Mouse (Mus musculus): ENCODE results near the gene Miga1. TPM values are rescaled to one million over a fixed set of nuclear protein-coding genes. Genes with fewer than 3 reads are reported as not detected.
A peak's percentile ranks its signal among the peaks of the same experiment; 100 is the strongest.

The Miga1 gene
- total RNA-seq, 1 experiment = 28.7 TPM

DNA sequence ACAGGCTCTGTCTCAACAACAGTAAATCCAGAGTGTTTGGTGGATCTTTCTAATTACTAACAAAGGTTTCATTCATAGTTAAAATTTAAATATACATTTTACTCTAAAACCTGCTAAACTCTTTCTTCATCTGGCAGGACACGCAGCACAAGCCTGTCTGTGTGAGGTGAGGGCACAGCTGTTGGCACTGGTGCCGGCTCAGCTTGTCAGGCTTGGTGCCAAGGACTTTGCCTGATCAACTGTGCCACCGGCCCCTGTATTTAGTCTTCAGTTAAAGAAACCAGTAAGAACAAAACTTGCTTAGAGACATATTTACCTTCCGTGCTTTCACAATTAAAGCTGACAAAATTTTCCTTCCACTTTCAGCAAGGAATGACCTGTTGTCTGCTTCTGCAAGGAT lies 51.5 kb downstream of the Miga1 start:
- Histone ChIP-seq H3K9ac (ENCODE audit: insufficient read depth, low read depth, low read length, poor library complexity, severe bottlenecking) (no peak overlapping the region), H3K4me3 (ENCODE audit: insufficient read depth in 1 of 2, low read depth in 1 of 2, low read length in 2 of 2, poor library complexity in 1 of 2, severe bottlenecking in 1 of 2) (no peak overlapping the region), H3K9me3 (ENCODE audit: control insufficient read depth, insufficient read depth, low read depth, low read length) (no peaks in the 10 kb centered on the region), H3K36me3 (ENCODE audit: control insufficient read depth, insufficient read depth, low read length, poor library complexity, severe bottlenecking) (peaks cover 19% of the 10 kb centered on the region), H3K4me1 (ENCODE audit: control insufficient read depth in 2 of 2, insufficient read depth in 2 of 2, low read length in 2 of 2, poor library complexity in 1 of 2) (no peaks in the 10 kb centered on the region), H3K27ac (ENCODE audit: insufficient read depth, low read depth, low read length, poor library complexity, severe bottlenecking) (no peak overlapping the region)
- DNase-seq (ENCODE audit: low read depth, low spot score) = no peak
- TF ChIP-seq CHD2 (IDR thresholded peaks at IDR 0.05; ENCODE audit: low read depth, low read length) (no peak), ZNF384 (IDR thresholded peaks at IDR 0.05; ENCODE audit: low read depth, low read length) (no peak), HCFC1 (IDR thresholded peaks at IDR 0.05; ENCODE audit: borderline replicate concordance, insufficient read depth, low read length) (no peak), ZC3H11A (IDR thresholded peaks at IDR 0.05; ENCODE audit: borderline replicate concordance, low read depth, low read length) (no peak), MAFK (IDR thresholded peaks at IDR 0.05; ENCODE audit: insufficient read depth, low read depth, low read length) (no peak)
- in situ Hi-C loops (cut with MboI; ENCODE audit: low sequenced_read_pairs in 2 of 2, unreplicated experiment in 2 of 2) = no loop called here

DNA sequence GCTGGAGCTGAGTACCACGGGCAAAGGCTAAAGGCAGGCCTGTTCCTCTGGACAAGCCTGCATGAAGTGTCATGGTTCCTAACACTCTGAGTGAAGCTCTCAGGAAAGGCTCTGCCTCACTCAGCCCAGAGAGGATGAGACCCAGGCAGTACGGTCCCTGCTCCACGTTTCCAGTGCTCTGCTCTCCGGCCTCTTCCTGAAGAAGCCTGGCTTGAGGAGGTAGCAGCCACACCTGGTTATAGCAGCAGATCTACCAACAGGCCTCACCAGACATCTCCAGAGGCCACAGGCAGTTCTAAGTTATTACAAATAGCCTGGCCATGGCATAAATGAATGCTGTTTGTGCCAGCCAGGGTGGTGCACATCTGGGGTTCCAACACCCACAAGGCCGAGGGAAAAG lies 51.9 kb downstream of the Miga1 start:
- in situ Hi-C loops (cut with MboI; ENCODE audit: low sequenced_read_pairs in 2 of 2, unreplicated experiment in 2 of 2) = no loop called here
- Histone ChIP-seq H3K9me3 (ENCODE audit: control insufficient read depth, insufficient read depth, low read depth, low read length) (no peaks in the 10 kb centered on the region), H3K27ac (ENCODE audit: insufficient read depth, low read depth, low read length, poor library complexity, severe bottlenecking) (no peak overlapping the region), H3K4me1 (ENCODE audit: control insufficient read depth in 2 of 2, insufficient read depth in 2 of 2, low read length in 2 of 2, poor library complexity in 1 of 2) (no peaks in the 10 kb centered on the region), H3K9ac (ENCODE audit: insufficient read depth, low read depth, low read length, poor library complexity, severe bottlenecking) (no peak overlapping the region), H3K4me3 (ENCODE audit: insufficient read depth in 1 of 2, low read depth in 1 of 2, low read length in 2 of 2, poor library complexity in 1 of 2, severe bottlenecking in 1 of 2) (no peak overlapping the region), H3K36me3 (ENCODE audit: control insufficient read depth, insufficient read depth, low read length, poor library complexity, severe bottlenecking) (peaks cover 22% of the 10 kb centered on the region)
- DNase-seq (ENCODE audit: low read depth, low spot score) = no peak
- TF ChIP-seq ZNF384 (IDR thresholded peaks at IDR 0.05; ENCODE audit: low read depth, low read length) (no peak), HCFC1 (IDR thresholded peaks at IDR 0.05; ENCODE audit: borderline replicate concordance, insufficient read depth, low read length) (no peak), CHD2 (IDR thresholded peaks at IDR 0.05; ENCODE audit: low read depth, low read length) (no peak), MAFK (IDR thresholded peaks at IDR 0.05; ENCODE audit: insufficient read depth, low read depth, low read length) (no peak), ZC3H11A (IDR thresholded peaks at IDR 0.05; ENCODE audit: borderline replicate concordance, low read depth, low read length) (no peak)

DNA sequence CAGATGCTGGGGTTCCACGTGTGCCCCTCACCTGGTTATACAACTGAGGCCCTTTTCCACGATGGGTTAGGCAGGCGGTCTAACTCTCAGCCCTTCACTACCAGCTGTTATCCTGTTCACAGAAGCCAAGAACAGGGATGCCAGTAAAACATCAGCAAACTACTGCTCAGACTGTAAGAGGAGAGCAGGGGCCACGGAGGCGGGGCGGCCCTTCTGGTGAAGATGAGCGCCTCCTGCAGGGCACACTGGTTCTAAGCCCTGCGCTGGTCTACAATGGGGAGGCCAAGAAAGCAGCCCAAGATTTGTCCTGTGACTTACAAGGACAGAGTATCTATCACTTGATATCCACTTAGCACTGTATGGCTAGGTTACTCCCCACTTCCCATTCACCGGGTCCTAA lies 52.4 kb downstream of the Miga1 start:
- peak; percentile 16 for DNase-seq (ENCODE audit: low read depth, low spot score)
- in situ Hi-C loops (cut with MboI; ENCODE audit: low sequenced_read_pairs in 2 of 2, unreplicated experiment in 2 of 2) = no loop called here
- Histone ChIP-seq H3K9me3 (ENCODE audit: control insufficient read depth, insufficient read depth, low read depth, low read length) (no peaks in the 10 kb centered on the region), H3K4me3 (ENCODE audit: insufficient read depth in 1 of 2, low read depth in 1 of 2, low read length in 2 of 2, poor library complexity in 1 of 2, severe bottlenecking in 1 of 2) (no peak overlapping the region), H3K36me3 (ENCODE audit: control insufficient read depth, insufficient read depth, low read length, poor library complexity, severe bottlenecking) (peaks cover 23% of the 10 kb centered on the region), H3K4me1 (ENCODE audit: control insufficient read depth in 2 of 2, insufficient read depth in 2 of 2, low read length in 2 of 2, poor library complexity in 1 of 2) (no peaks in the 10 kb centered on the region), H3K27ac (ENCODE audit: insufficient read depth, low read depth, low read length, poor library complexity, severe bottlenecking) (no peak overlapping the region), H3K9ac (ENCODE audit: insufficient read depth, low read depth, low read length, poor library complexity, severe bottlenecking) (no peak overlapping the region)
- TF ChIP-seq MAFK (IDR thresholded peaks at IDR 0.05; ENCODE audit: insufficient read depth, low read depth, low read length) (no peak), HCFC1 (IDR thresholded peaks at IDR 0.05; ENCODE audit: borderline replicate concordance, insufficient read depth, low read length) (no peak), CHD2 (IDR thresholded peaks at IDR 0.05; ENCODE audit: low read depth, low read length) (no peak), ZC3H11A (IDR thresholded peaks at IDR 0.05; ENCODE audit: borderline replicate concordance, low read depth, low read length) (no peak), ZNF384 (IDR thresholded peaks at IDR 0.05; ENCODE audit: low read depth, low read length) (no peak)

GRCm38 (mm10) chr3:152284759-152285158 lies 55.4 kb downstream of the Miga1 start:
- no peak overlapping the region for H3K4me3 ChIP-seq (ENCODE audit: insufficient read depth in 1 of 2, low read depth in 1 of 2, low read length in 2 of 2, poor library complexity in 1 of 2, severe bottlenecking in 1 of 2)
- H3K36me3 ChIP-seq (ENCODE audit: control insufficient read depth, insufficient read depth, low read length, poor library complexity, severe bottlenecking) = peaks cover 18% of the 10 kb centered on the region
- no peak overlapping the region for H3K27ac ChIP-seq (ENCODE audit: insufficient read depth, low read depth, low read length, poor library complexity, severe bottlenecking)
- no peak overlapping the region for H3K9ac ChIP-seq (ENCODE audit: insufficient read depth, low read depth, low read length, poor library complexity, severe bottlenecking)
- no peak for DNase-seq (ENCODE audit: low read depth, low spot score)
- in situ Hi-C loops (cut with MboI; ENCODE audit: low sequenced_read_pairs in 2 of 2, unreplicated experiment in 2 of 2) = no loop called here
- no peaks in the 10 kb centered on the region for H3K4me1 ChIP-seq (ENCODE audit: control insufficient read depth in 2 of 2, insufficient read depth in 2 of 2, low read length in 2 of 2, poor library complexity in 1 of 2)
- no peaks in the 10 kb centered on the region for H3K9me3 ChIP-seq (ENCODE audit: control insufficient read depth, insufficient read depth, low read depth, low read length)
- TF ChIP-seq MAFK (IDR thresholded peaks at IDR 0.05; ENCODE audit: insufficient read depth, low read depth, low read length) (no peak), ZNF384 (IDR thresholded peaks at IDR 0.05; ENCODE audit: low read depth, low read length) (no peak), HCFC1 (IDR thresholded peaks at IDR 0.05; ENCODE audit: borderline replicate concordance, insufficient read depth, low read length) (no peak), CHD2 (IDR thresholded peaks at IDR 0.05; ENCODE audit: low read depth, low read length) (no peak), ZC3H11A (IDR thresholded peaks at IDR 0.05; ENCODE audit: borderline replicate concordance, low read depth, low read length) (no peak)

- in situ Hi-C loops (cut with MboI; ENCODE audit: low sequenced_read_pairs in 2 of 2, unreplicated experiment in 2 of 2) = no loop called here
- peaks cover 18% of the 10 kb centered on the region for H3K36me3 ChIP-seq (ENCODE audit: control insufficient read depth, insufficient read depth, low read length, poor library complexity, severe bottlenecking)
Measured at GRCm38 (mm10) chr3:152284306-152284705, 55.9 kb downstream of the Miga1 start.

More at GRCm38 (mm10) chr3:152284306-152284705, 55.9 kb downstream of the Miga1 start:
- TF ChIP-seq ZNF384 (IDR thresholded peaks at IDR 0.05; ENCODE audit: low read depth, low read length) (no peak), CHD2 (IDR thresholded peaks at IDR 0.05; ENCODE audit: low read depth, low read length) (no peak), ZC3H11A (IDR thresholded peaks at IDR 0.05; ENCODE audit: borderline replicate concordance, low read depth, low read length) (no peak), MAFK (IDR thresholded peaks at IDR 0.05; ENCODE audit: insufficient read depth, low read depth, low read length) (no peak), HCFC1 (IDR thresholded peaks at IDR 0.05; ENCODE audit: borderline replicate concordance, insufficient read depth, low read length) (no peak)
- no peak overlapping the region for H3K4me3 ChIP-seq (ENCODE audit: insufficient read depth in 1 of 2, low read depth in 1 of 2, low read length in 2 of 2, poor library complexity in 1 of 2, severe bottlenecking in 1 of 2)
- H3K9me3 ChIP-seq (ENCODE audit: control insufficient read depth, insufficient read depth, low read depth, low read length) = no peaks in the 10 kb centered on the region
- no peak for DNase-seq (ENCODE audit: low read depth, low spot score)
- no peak overlapping the region for H3K27ac ChIP-seq (ENCODE audit: insufficient read depth, low read depth, low read length, poor library complexity, severe bottlenecking)
- H3K9ac ChIP-seq (ENCODE audit: insufficient read depth, low read depth, low read length, poor library complexity, severe bottlenecking) = no peak overlapping the region
- no peaks in the 10 kb centered on the region for H3K4me1 ChIP-seq (ENCODE audit: control insufficient read depth in 2 of 2, insufficient read depth in 2 of 2, low read length in 2 of 2, poor library complexity in 1 of 2)

All from ES-E14 (cell line).